Mouse (Mus musculus) erythroid progenitor cell, adult 5-6 weeks (primary cell): ENCODE results near the gene 2010003K11Rik. TPM values are rescaled to one million over a fixed set of nuclear protein-coding genes. Genes with fewer than 3 reads are reported as not detected.
A peak's percentile ranks its signal among the peaks of the same experiment; 100 is the strongest.

Source experiments
- ATAC-seq: replicated peaks from 2 replicates; pipeline ENCODE4 v1.8.0; 2016; ENCODE audit warnings: moderate number of reproducible peaks, mild to moderate bottlenecking, moderate TSS enrichment, inconsistent platforms; ENCODE audit not compliant: poor library complexity, low FRiP score, severe bottlenecking
- total RNA-seq, 2 experiments: library from RNA; stranded (forward) in 1 of 2; stranded (reverse) in 1 of 2; fragments of 150-400 nt in 1 of 2; fragments of 186-747, 209-891 nt in 1 of 2; gene quantifications; 2 replicates each; pipeline versions ENCODE4 v1.2.3 to v1.2.4; 2015 to 2017; ENCODE audit warnings: low replicate concordance in 2 of 2

The 2010003K11Rik gene
- total RNA-seq, 2 experiments from 2014 or later: not detected

GRCm38 (mm10) chr19:4502701-4503100 is 4.3 kb upstream of the 2010003K11Rik start:
- ATAC-seq: no peak

GRCm38 (mm10) chr19:4497263-4497973 is 965 bp downstream of the 2010003K11Rik start:
- ATAC-seq: peak; percentile 65

GRCm38 (mm10) chr19:4496535-4497262 is 1.7 kb downstream of the 2010003K11Rik start:
- ATAC-seq: no peak

- ATAC-seq: no peak
These were observed 2.6 kb downstream of the 2010003K11Rik start for GRCm38 (mm10) chr19:4495814-4496213.

- no peak for ATAC-seq
These were observed 3.7 kb downstream of the 2010003K11Rik start for GRCm38 (mm10) chr19:4494707-4495106.

DNA sequence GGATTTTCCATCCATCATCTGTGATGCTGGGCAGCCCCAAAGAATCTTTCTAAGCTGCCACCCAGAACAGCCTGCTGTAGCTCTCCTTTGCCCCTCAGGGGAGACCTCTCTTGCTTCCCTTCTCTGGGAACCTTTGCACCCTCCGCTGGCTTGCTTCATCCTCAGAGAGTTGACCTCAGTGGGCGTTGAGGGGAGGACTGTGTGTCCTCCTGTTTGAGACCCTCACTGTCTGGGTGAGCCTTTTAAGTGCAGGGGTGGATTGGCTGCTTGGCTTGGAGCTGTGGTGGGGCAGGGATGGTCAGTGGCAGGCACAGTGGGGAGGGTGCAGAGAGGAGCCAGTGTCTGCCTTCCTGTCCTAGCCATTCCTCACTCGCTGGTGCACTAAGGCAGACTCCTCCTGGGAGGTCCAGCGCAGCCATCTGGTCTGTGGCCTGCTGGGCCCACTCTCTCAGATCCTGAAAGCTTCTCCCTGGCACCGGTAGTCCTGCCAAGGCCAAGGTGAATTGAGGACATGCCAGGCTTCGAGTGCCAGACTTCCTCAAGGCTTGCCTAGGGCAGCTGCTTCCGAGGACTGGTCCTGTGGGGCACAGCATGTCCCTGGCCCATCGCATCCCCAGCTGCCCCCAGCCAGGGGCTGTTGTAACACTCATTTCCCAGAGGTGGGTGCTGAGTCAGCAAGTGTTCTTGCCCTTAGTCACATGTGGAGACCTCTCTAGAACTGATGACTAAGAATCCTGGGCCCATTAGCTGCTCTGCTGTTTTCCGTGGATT is 5.7 kb downstream of the 2010003K11Rik start:
- ATAC-seq: no peak

DNA sequence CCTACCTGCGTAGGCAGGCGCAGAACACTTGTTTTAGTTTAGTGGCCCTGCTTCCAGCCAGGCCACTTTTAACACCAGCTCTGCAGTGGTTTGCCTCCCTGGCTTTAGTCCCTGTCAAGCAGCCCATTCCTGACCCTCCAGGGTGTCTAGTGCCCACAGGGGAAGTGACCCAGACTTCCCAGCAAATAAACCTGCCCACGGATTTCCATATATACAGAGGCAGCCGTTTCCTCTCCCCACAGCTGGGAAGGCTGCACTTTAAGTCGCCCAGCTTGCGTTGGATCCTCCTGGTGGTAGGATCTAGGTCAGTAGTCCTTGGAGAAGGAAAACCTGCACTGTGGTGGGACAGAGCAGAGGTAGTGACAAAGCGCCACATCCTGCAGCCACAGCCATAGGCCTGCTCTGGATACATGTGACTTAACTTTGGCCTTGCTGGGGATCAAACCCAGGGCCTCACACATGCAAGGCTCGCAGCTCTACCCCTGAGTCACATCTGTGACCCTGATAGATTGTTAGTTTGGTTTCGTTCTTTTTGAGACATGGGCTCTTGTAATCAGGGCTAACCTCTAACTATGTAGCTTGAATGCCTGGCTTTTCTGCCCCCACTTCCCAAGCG is 7.2 kb downstream of the 2010003K11Rik start:
- no peak for ATAC-seq

GRCm38 (mm10) chr19:4487877-4488276 is 10.5 kb downstream of the 2010003K11Rik start:
- ATAC-seq: no peak

DNA sequence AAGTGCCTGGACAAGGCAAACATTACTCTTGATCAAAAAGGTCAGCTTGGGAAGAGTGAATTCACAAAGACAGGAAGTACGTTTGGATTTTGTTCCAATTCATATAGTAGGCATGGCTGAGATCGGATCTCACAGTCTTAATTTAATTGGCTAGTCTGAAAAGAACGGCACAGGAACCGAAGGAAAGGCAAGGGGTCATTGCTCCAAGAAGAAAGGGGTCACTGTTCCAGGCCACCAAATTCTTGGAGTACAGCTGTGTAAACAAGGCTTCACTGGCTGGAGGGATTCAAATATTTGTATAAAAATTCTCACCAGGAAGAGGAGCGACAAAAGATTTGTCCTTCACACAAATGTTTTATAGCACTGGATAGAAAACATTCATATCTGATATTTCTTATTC is 13.4 kb downstream of the 2010003K11Rik start:
- ATAC-seq: no peak

DNA sequence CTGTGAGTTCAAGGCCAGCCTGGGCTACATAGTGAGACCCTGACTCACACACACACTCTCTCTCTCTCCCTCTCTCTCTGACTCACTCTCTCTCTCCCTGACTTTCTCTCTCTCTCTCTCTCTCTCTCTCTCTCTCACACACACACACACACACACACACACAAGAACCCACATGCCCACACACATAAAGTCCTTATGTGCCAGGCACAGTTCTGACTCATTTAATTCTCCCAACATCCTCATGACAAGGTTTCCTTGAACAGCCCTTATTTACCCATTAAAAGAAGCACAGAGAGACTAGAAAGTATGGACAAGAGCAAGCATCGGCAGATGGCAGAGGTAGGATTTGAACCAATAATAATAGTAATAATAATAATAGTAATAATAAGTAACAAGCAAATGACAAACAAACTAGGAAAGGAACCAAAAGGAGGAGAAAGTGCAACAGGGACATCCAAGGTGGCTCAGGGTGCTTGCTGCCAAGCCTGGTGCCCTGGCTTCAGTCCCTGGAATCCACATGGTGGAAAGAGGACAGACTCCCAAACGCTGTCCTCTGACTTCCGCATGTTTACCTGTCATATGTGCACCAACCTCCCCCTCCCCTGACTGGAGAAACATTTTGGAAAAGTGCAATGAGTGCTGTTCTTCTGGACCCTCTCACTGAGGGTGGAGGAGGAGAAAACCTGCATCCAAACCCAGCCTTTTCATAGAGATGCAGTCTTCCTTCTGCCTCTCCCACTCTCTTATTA is 16.1 kb downstream of the 2010003K11Rik start:
- no peak for ATAC-seq

GRCm38 (mm10) chr19:4481326-4481725 is 17.1 kb downstream of the 2010003K11Rik start:
- ATAC-seq: no peak

GRCm38 (mm10) chr19:4480041-4480440 is 18.3 kb downstream of the 2010003K11Rik start:
- ATAC-seq: no peak

GRCm38 (mm10) chr19:4478190-4478516 is 20.2 kb downstream of the 2010003K11Rik start:
- no peak for ATAC-seq

GRCm38 (mm10) chr19:4477345-4478189 is 20.8 kb downstream of the 2010003K11Rik start, which contains the start of gene Syt12:
TSS of gene Syt12 (minus strand) at chr19:4477447.
- ATAC-seq: no peak

- ATAC-seq: no peak
These were observed 21.7 kb downstream of the 2010003K11Rik start for GRCm38 (mm10) chr19:4476601-4477257.

DNA sequence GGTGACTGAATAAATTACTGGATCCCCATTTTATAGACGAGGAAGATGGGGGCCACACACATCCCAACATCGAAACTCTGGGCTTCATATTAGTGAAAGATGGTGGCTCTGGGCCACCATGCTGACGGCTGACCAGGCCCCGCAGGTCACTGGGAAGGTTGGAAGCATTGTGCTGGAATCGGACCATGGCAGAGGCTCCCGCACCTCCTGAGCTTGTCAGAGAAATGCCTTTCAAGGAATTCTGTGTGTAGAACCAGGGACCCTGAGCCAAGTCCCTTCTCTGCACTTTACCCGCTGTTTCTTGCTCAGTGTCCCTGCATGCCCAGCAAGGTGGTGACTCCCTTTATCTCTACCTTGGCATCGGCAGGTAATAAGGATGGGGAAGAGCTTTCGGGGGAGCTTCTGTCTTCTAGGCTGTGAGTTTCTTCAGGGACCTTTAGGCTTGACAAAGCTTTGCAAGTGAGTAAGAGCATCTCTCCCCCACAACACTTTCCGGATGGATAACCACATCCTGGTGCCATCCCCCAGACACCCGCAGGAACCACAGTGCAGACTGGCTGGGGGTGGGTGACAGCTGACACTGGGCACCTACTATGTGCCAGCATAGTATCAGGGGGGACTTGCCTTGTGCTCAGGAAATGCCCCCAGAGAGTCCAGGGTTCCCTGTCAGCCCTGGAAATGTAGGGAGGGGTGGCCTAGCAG is 23.0 kb downstream of the 2010003K11Rik start:
- ATAC-seq: no peak

DNA sequence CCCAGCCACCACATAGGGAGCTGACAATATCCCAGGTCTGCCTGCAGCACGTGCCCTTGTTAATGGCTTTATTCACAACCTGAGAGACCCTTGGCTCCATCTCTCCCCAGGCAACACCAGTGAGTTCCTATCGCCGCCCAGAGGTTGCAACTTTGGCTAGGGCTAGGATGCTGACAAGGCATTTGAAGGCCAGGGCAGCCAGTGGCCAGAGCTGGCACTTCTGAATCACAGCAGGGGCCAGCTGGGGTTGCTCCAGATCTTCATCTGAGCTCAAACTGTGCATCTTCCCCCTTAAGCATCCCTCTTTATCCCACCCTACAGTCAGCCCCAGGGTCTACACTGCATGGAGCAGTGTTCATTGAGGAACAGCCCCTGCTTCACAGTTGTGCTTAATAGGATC is 23.6 kb downstream of the 2010003K11Rik start:
- ATAC-seq: no peak

DNA sequence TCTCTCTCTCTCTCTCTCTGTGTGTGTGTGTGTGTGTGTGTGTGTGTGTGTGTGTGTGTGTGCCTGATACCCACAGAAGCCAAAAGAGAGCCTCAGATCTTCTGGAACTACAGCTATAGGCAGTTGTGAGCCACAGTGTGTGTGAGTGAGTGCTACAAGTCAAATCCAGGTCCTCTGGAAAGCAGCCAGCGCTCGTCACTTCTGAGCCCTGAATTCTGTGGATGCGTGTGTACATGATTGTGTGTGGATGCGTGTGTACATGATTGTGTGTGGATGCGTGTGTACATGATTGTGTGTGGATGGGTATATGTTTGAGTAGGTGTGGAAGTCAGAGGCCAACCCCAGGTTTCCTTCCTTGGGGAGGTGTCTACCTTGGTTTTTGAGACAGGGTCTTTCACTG is 24.8 kb downstream of the 2010003K11Rik start:
- ATAC-seq: no peak
